Mouse (Mus musculus) layer of hippocampus, adult 9-10 months (tissue): Measurements from ENCODE around the gene Nppb.

ENCODE experiments used
- DNase-seq: peaks from one replicate; pipeline ENCODE4 v3.0.0; 2022; ENCODE audit warnings: low spot score

Nppb gene

DNA sequence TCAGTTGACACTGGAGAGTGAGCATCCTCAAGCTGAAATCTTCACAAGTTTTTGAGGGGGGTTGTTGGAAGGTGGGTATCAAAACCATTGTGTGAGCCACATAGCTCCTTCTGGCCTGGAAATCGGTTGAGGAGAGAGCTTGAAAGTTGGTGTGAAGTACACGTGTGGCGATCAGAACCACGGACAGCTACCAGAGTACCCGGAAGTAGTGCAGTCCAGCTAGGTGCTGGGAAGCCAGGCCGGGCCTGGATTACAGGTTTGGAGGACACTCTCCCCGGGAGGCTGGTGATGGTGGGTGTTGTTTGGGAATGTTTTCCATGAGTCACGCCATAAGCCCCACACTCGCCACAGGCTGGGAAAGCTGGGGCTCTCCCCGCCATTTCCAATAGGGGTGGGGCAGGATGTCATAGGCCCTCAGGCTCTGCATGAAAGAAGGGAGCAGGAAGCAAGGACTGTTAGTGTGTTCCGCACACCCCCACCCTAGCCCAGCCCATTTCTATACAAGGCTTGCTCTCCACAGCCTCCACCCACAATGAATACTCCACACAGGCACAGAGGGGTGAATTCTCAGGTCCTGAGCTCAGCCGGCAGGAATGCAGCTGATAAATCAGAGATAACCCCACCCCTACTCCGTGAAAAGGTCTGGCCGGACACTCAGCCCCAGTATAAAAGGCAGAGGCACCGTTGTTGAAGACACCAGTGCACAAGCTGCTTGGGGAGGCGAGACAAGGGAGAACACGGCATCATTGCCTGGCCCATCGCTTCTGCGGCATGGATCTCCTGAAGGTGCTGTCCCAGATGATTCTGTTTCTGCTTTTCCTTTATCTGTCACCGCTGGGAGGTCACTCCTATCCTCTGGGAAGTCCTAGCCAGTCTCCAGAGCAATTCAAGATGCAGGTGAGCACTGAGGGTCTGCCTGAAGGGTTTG lies at the start of gene Nppb:
TSS of gene Nppb (plus strand) at position 584 of the 928 bp plus-strand sequence.
- DNase-seq: no peak

DNA sequence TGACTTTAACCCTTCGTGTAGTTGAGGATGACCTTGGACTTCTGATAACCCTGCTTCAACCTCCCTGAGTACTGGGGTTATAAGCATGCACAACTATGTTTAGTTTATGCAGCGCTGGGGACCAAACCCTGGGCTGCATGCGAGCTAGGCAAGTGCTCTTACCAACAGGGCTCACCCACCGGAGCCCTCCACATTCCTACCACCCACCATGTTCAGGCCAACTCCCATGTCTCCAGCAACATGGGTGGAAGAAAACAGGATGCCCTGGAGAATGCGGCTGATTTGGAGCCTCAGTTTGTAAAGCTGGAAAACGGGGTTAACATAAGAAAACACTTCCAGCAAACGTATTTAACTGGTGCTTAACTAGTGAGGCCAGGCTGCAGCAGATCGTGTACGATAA lies 49.7 kb upstream of the Nppb start:
- no peak for DNase-seq

DNA sequence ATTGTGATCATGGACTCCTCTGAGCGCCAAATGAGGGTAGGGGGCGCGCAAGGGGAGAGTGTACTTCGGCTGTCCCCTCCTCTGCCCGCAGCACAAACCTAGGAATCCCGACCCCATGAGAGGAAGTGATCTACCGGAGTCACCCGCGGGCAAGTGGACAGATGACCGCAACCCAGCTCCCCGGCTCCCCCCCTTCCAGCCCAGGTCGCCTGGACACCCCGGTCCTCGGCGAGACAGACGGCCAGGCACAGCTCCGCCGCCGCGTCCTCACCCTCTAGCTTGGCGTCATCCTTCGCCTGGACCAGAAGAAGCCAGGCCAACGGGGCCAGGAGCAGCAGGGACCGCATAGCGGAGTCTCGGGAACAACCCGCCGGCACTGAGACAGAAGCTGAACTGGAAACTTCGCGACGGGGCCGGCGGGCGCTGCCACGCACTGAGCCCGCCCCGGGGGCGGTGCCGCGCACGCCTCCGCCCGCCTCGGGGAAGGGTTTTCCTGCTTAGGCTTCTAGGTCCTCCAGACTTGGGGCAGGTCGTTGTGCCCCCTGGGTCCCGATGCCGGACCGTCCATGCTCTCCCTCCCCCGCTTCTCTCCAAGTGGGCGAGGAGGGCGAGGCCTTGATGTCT lies 49.1 kb upstream of the Nppb start, which contains the start of gene Plod1:
TSS of gene Plod1 (minus strand) at position 437 of the 624 bp plus-strand sequence.
- DNase-seq: peak; percentile 40

GRCm38 (mm10) chr4:147937021-147937420 lies 48.6 kb upstream of the Nppb start:
- no peak for DNase-seq

DNA sequence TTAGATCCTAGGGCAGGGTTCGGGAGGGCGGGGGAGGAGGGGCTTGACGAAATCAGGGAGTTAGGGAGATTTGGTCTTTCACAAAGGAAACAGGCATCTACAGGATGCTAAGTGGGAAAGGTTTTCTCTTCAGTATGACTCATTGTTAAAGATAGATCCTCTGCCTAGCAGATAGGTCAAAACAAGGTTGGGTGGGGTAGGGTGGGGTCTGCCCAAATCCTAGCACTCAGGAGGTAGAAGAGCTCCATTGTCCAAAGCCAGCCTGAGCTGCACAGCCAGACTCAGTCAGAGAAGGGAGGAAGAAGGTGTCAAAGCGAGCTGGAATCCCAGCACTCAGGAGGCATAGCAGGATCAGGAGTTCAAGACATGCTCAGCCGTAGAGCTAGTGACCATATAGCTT lies 48.1 kb upstream of the Nppb start:
- DNase-seq: no peak

GRCm38 (mm10) chr4:147938148-147939096 lies 47.2 kb upstream of the Nppb start:
- no peak for DNase-seq

DNA sequence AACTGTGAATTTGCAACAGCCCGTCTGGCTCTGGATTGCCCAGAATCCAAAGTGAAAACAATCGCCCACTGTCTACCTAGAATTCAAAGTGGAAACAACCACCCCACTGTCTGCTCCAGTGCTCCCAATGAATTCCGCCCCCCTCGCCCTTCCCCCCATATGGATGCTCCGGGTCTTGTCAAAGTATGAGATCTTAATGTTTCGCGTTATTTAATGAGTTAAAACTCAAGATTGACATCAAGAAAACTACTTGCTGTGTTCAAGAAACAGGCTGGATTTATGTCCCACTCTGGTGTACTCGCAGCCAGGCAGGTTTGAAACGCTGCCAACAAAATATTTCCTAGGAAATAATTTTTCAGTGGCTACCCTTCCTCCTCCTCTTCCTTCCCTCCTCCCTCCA lies 45.5 kb upstream of the Nppb start:
- DNase-seq: no peak

GRCm38 (mm10) chr4:147940576-147941044 lies 45.0 kb upstream of the Nppb start, which contains the start of gene 2510039O18Rik:
Gene 2510039O18Rik, plus strand, starts transcription at chr4:147940895.
- peak; percentile 32 for DNase-seq

DNA sequence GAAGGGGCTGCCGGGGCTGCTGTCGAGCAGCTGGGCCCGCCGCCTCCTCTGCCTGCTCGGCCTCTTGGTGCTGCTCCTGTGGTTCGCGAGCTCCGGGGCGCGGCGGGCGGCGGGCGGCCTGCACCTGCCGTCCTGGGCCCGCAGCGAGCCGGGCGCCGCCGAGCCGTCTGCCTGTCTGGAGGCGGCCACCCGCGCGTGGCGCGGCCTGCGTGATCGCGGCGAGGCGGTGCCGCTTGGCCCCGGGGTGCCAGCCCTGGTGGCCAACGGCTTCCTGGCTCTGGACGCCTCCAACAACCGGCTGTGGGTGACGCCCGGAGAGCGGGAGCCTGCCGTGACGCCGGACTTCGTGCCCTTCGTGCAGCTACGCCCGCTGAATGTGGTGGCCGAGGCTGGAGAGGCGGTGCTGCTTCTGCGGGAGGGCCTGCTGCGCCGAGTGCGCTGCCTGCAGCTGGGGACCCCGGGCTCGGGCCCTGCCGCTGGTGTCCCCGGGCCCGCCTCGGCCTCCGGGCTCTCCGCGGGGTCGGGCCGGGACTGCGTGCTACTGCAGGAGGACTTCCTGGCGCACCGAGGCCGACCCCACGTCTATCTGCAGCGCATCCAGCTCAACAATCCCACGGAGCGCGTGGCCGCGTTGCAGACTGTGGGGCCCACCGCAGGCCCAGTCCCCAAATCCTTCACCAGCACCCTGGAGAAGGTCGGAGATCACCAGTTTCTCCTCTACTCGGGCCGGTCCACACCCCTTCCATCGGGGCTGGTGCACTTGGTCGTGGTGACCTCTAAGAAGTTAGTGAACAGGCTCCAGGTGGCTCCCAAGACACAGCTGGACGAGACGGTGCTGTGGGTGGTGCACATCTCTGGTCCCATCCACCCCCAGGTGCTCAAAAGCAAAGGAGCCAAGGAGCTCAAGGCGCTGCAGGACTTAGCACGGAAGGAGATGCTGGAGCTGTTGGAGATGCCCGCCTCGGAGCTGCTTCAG lies 44.3 kb upstream of the Nppb start:
- DNase-seq: no peak

- no peak for DNase-seq
Observed at GRCm38 (mm10) chr4:147943005-147943404, 42.6 kb upstream of the Nppb start.

DNA sequence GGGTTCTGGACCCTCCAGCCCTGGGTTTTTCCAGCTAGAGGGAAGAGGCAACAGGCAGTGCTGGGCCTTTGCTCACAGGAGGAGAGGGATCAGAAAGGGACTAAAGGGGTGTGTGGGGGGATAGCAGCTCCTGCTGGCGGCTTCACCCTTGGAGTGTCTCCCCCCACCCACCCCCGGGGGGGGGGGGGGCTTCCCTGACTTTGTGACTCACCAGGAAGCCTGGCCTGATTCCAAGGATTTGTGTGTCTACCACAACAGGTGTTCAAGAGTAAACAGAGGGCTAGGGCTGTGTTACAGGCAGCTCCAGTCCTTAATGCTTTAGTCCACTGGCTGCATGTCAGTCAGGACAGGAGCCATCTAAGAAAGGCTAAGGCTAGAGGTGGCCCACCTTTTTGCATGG lies 38.1 kb upstream of the Nppb start:
- DNase-seq: no peak

DNA sequence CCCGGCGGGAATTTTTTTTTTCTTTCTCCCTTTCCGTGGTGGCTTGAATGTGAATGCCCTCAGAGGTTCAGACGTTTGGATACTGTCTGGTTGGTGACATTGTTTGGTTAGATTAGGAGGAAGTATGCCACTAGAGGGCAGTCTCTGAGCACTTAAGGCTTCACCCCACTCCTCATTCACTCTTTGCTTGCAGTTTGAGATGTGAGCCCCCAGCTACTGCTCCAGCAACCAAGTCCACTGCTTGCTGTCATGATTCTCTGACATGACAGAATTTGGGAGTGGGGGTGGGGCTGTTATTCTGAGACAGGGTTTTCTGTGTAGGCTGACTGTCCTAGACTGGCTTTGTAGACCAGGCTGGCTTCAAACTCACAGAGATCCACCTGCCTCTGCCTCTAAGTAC lies 32.0 kb upstream of the Nppb start:
- DNase-seq: peak; percentile 50

DNA sequence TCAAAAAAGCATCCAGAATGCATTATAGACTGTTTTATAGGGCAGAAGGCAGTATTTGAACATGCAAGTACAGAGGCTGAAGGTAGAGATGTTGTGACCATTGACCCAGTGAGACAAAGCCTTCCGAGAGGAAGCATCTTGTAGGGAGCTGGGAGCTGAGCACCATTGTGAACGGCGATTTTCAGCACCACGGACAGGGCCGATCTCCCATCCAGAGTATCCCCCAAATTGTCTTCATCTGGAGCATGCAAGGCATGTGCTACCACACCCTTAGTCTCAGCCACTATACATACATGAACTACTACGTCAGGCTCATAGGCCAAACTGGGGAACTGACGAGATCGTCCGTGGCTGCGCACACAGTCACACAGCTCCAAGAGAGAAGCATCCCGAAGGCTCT lies 28.4 kb upstream of the Nppb start:
- DNase-seq: no peak

GRCm38 (mm10) chr4:147959881-147960831 lies 25.4 kb upstream of the Nppb start:
- no peak for DNase-seq

GRCm38 (mm10) chr4:147962781-147963180 lies 22.8 kb upstream of the Nppb start:
- no peak for DNase-seq

DNA sequence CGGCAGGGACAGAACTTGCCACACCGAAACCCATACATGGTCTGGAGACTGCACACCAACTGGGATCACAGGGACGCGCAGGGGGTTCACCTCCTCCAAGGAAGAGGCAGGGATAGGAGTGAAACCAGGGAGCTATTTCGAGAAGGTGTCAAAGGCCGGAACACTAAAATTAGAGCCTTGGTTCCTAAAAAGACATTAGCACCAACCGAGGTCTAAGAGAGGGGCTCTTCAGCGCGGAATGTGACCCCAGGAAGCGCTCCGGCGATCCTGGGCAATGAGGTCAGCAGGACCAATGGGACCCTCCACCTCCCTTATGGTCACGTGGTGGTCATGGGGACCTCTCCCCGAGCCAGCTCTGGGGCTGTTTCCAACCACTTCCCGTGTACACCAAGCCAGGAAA lies 22.0 kb upstream of the Nppb start:
- no peak for DNase-seq

DNA sequence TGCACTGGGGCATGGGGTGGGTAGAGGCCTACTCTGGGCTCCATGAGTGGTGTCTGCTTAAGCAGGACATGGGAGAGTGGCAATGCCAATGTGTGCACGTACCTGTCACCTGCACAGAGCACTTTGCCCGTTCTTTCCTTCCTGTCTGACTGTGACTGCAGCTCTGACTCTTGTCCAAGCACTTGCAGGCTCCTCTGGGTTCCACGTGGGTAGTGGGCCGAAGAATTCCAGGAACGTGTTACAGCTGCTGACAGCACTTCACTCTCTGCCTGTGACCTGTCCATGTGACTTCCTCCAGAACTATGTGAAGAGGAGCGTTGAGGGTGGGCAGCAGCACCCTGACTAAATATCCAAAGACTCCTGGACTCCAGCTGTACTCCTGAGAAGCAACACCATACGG lies 19.9 kb upstream of the Nppb start:
- no peak for DNase-seq

- no peak for DNase-seq
Observed at GRCm38 (mm10) chr4:147968816-147969215, 16.8 kb upstream of the Nppb start.

DNA sequence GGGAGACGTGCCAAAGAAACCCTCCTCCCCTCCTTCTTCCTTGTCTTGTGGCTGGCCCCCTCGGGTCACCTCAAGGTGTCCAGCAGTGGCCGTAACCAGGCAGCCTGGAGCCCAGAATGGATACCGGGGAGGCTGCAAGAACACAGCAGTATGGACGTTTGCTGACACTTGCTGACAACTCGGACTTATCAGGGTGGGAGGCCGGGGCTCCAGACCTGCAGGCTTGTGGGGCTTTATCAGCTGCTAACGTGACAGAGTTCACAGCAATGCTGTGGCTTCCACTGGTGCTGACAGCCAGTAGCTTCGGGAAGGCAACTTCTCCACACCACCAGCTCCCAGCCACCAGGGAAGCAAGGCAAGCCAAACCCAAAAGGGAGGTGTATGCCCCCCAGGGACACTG lies 16.3 kb upstream of the Nppb start:
- no peak for DNase-seq

- DNase-seq: no peak
Observed at GRCm38 (mm10) chr4:147976237-147976636, 9.4 kb upstream of the Nppb start.
